Mouse (Mus musculus) neutrophil, adult 5-6 weeks (primary cell): ENCODE data around the gene Gm49322. TPM values are rescaled to one million over a fixed set of nuclear protein-coding genes. Genes with fewer than 3 reads are reported as not detected.
A peak's percentile ranks its signal among the peaks of the same experiment; 100 is the strongest.
"Not testable (repeated sequence)": the region's sequence is repeated elsewhere in the genome, so short reads cannot be mapped to it uniquely, and the experiment has no call there.

Source experiments
- ATAC-seq: fragments of 151-379, 151-347 bp; 2 replicates; pipeline ENCODE4 v1.8.0; 2017; ENCODE audit warnings: mild to moderate bottlenecking, moderate TSS enrichment; ENCODE audit not compliant: insufficient number of reproducible peaks, poor library complexity, low FRiP score, severe bottlenecking; ENCODE audit errors: extremely low read depth
- total RNA-seq: library from RNA; stranded (forward); fragments of 200-1000 nt; gene quantifications from 2 replicates; pipeline ENCODE4 v1.2.3, GENCODE M21; 2017

The Gm49322 gene
- 0.74 and 1.3 TPM in 2 replicates for total RNA-seq

GRCm38 (mm10) chr10:80605721-80606120, at the start of gene Gm49322:
Gm49322 (plus strand) TSS chr10:80606021.
- not testable (repeated sequence) for ATAC-seq

- no peak for ATAC-seq
These were observed 48.4 kb upstream of the Gm49322 start for GRCm38 (mm10) chr10:80557346-80557965.

- no peak for ATAC-seq
These were observed 46.4 kb upstream of the Gm49322 start for GRCm38 (mm10) chr10:80559431-80559830.

- ATAC-seq, result no peak
These were observed 45.2 kb upstream of the Gm49322 start for GRCm38 (mm10) chr10:80560621-80561020.

- peak; percentile 85 for ATAC-seq
These were observed 44.5 kb upstream of the Gm49322 start, which contains the start of gene Rexo1 for GRCm38 (mm10) chr10:80561116-80561944. Rexo1 (minus strand) TSS chr10:80561560.

GRCm38 (mm10) chr10:80566375-80567092, 39.3 kb upstream of the Gm49322 start:
- ATAC-seq, result peak; percentile 55

GRCm38 (mm10) chr10:80568876-80569275, 36.9 kb upstream of the Gm49322 start:
- no peak for ATAC-seq

GRCm38 (mm10) chr10:80569664-80570066, 36.2 kb upstream of the Gm49322 start:
- peak; percentile 67; the same call in 1 of the 2 replicates for ATAC-seq

GRCm38 (mm10) chr10:80570419-80570818, 35.4 kb upstream of the Gm49322 start:
- ATAC-seq, result no peak

GRCm38 (mm10) chr10:80570871-80571836, 34.7 kb upstream of the Gm49322 start:
- peak; percentile 24; the same call in 1 of the 2 replicates for ATAC-seq

GRCm38 (mm10) chr10:80572477-80572876, 33.3 kb upstream of the Gm49322 start:
- no peak for ATAC-seq

GRCm38 (mm10) chr10:80573944-80574343, 31.9 kb upstream of the Gm49322 start:
- ATAC-seq, result no peak

GRCm38 (mm10) chr10:80574896-80575295, 30.9 kb upstream of the Gm49322 start:
- no peak for ATAC-seq

GRCm38 (mm10) chr10:80575925-80576324, 29.9 kb upstream of the Gm49322 start:
- ATAC-seq, result no peak

GRCm38 (mm10) chr10:80576351-80577194, 29.2 kb upstream of the Gm49322 start:
- no peak for ATAC-seq

- peak; percentile 66 for ATAC-seq
These were observed 28.4 kb upstream of the Gm49322 start, which contains the start of gene Klf16 for GRCm38 (mm10) chr10:80577195-80578130. Klf16 (minus strand) TSS chr10:80577321.
